Mouse (Mus musculus): Measurements from ENCODE around the gene Ces1e. TPM values are rescaled to one million over a fixed set of nuclear protein-coding genes. Genes with fewer than 3 reads are reported as not detected.
"Not testable (repeated sequence)": the region's sequence is repeated elsewhere in the genome, so short reads cannot be mapped to it uniquely, and the experiment has no call there.

Ces1e gene
- not detected for total RNA-seq (2021)

DNA sequence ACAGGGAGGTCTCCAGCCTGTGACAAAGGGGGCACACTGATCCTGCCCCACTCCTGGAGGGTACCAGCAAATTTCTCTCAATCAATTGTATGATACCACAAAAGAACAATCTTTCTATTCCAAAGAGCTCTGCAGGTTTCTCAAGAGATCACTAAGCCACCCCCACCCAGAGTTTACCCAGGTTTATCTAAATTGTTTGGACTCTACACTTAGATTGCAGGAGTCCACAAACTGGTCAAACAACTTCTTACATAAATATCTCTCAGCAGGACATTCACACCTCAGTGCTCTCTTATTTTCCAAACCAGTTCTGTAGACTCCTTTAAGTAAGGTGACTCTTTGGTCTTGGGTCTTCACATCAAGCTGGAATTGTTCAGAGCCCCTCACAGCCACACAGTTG is at the start of gene Ces1e:
Gene Ces1e, minus strand, starts transcription at position 174 of the 400 bp plus-strand sequence.
- DNase-seq (ENCODE audit: extremely low spot score in 1 of 2, low spot score in 2 of 2): no peak
- intact Hi-C loops (cut with DNase I): no loop called here

DNA sequence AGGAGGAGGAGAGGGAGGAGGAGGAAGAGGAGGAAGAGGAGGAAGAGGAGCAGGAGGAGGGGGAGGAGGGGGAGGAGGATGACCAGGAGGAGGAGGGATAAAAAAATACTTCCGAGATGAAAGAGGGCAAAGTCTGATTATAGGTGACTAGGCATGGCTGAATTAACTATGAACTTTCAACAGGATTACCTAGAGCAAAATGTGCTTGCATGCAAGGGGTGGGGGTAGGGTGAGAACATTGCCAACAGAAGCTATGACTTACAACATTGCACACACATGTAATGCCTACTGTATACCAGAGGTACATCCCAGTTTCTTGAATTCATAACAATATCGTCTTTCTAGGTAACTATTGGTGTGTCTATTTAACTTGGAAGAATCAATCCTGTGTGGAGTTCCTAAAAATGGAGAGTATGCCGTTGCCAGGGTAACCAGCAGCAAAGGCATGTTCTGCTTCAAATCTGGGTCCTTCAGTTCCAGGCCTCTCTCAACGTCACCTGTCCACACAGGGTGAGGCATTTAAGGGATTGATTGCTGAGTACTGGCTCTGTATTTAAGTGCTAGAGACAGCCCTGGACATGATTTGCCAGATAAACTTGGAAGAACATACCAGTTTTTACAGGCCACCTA is 48.9 kb upstream of the Ces1e start:
- DNase-seq (ENCODE audit: extremely low spot score in 1 of 2, low spot score in 2 of 2): peak in 1 of 2 experiments; percentile 17

DNA sequence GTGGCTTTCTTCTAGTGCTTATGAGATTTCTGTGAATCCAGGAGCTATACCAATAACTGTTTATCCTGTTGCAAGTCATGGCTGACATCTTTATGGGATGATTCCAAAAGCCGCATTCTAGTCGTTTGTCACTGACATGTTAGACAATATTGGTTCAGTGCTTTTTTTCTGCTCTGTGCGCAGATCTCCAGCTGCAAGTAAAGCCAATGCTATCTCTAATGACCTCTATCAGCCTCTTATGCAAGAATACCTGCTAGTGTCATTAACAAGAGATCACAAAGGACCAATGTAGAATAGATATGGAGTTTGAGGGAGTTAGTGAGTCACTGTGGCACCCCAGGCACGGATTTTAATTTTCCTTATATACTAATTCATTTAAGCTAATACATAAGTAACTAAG is 45.2 kb upstream of the Ces1e start:
- intact Hi-C loops (cut with DNase I): no loop called here
- no peak for DNase-seq (ENCODE audit: extremely low spot score in 1 of 2, low spot score in 2 of 2)

More for the DNA sequence above, 48.9 kb upstream of the Ces1e start:
- intact Hi-C loops (cut with DNase I): no loop called here

DNA sequence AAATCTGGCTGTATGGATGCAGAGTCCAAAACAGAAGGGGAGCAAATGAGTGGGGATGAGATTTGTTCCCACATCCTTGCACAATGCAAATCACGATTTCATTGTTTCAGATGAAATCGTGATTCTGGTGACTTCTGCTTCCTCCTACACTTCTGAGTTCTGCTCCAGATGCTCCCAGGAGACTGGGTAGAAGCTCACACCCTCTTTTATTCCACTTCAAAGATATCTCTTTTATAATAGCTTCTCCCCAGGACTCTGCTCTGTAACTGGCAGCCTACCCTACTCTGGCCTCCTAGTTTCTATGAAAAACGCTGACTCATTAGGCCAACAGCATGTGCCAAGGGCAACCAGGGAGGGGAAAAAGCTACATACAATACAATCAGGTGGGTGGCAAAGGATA is 43.9 kb upstream of the Ces1e start:
- no peak for DNase-seq (ENCODE audit: extremely low spot score in 1 of 2, low spot score in 2 of 2)
- intact Hi-C loops (cut with DNase I): no loop called here

DNA sequence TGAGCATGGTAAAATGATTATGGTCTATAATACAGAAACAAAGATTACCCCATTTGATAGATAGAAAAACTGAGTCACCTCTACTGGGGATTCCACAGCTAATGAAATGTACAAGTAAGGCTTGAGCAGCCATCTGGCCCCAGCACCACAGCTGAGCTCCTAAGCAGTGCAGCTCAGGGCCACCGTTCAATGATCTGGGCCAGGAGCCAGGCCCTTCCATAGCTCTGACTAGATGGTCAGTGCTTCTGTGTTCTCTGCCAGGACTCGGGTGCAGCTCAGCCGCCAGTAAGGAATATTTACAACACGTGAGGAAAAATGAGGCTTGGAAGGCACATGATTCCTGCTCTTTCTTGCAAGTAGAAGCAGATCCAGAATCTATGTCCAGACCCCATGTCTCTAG is 43.3 kb upstream of the Ces1e start:
- no peak for DNase-seq (ENCODE audit: extremely low spot score in 1 of 2, low spot score in 2 of 2)
- intact Hi-C loops (cut with DNase I): no loop called here

DNA sequence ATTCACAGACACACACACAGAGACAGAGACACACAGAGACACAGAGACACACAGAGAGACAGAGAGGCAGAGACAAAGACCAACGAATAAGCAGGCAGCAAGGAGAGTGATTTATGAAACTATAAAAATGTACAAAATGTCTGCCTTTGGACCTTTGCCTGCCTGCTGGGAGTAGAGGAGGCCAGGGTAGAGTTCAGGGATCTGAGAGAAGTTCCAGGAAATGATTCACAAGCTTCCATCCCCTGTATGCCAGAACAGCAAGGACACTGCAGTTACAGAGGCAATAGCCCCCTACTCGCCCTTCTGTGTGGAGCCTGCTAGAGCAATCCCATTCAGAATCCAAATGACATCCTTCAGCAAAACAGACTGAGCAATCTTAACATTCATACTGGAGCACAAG is 32.0 kb upstream of the Ces1e start:
- intact Hi-C loops (cut with DNase I): no loop called here
- DNase-seq (ENCODE audit: extremely low spot score in 1 of 2, low spot score in 2 of 2): no peak

DNA sequence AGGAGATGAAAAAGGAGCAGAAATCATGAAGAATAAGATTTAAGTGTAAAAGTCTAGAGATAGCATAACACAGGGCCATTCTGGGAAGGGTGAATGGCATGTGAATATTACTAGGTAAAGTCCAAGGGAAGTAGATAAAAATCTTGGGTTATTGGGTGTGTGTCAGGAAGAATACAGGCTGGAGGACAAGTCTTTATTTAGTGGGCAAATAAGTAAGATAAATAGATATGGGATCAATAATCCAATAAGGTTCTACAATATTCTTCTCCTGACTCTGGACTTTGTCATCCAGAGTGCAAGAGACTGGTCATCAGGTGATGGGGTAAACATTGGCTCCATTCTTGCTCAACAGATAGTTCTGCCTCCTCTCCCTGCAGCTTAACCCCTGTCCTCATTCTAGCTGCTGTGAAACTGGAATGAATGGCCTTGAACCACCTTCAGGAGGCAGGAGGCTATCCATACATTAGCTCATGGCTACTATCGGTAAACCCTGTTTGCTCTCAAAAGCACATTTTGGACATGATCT is 23.0 kb upstream of the Ces1e start:
- no peak for DNase-seq (ENCODE audit: extremely low spot score in 1 of 2, low spot score in 2 of 2)
- intact Hi-C loops (cut with DNase I): no loop called here

DNA sequence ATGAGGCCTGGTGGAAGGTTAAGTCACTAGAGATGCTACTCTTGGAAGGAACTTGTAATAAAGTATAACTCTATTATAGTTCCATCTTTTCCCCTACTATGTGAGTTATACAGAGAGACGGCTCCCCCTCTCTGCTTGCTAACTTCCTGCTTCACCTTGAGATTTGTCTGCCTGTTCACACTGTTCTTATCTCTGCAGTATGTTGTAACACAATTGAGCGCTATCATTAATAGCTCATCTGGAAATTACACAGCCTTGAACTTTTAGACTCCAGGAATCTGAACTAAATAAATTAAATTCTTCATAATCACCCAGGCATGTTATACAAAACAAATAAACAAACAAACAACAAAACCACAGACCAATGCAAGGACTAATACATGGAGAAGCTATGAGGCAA is 16.6 kb upstream of the Ces1e start:
- DNase-seq (ENCODE audit: extremely low spot score in 1 of 2, low spot score in 2 of 2): no peak
- intact Hi-C loops (cut with DNase I): no loop called here

DNA sequence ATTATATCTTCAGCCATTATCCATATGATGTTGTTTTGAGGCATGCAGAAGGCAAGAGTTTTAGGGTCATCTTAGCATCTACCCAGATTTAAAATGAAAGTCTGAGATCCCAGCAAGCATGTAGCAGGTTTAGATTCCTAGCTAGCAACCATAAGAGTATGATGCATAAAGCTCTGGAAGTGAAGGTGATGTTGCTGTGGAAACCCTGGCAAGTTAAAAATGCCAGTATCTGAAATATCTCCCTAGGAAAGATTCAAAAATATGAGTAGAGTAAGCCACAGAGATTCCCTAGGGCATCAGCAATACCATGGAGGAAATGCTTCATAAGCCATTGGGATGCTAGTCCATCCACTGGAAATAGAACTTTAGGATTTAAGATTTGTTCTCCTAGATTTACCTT is 10.5 kb upstream of the Ces1e start:
- intact Hi-C loops (cut with DNase I): no loop called here
- DNase-seq (ENCODE audit: extremely low spot score in 1 of 2, low spot score in 2 of 2): peak in 1 of 2 experiments; percentile 22

DNA sequence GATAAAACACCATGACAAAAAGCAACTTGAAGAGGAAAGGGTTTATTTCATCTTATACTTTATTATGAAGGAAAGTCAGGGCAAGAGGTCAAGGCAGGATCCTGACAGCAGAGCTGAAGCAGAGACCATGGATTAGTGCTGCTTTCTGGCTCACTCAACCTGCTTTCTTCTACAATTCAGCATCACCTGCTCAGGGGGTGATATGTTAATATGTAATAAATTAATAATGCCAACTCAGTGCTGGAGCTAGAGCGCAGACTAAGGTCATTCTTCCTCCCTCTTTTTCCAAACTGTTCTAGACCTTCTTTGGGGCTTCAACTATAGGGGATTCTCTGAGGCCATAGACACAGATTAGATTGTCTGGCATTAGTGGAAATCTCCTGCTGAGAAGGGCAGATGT is 6.3 kb upstream of the Ces1e start:
- intact Hi-C loops (cut with DNase I): no loop called here
- DNase-seq (ENCODE audit: extremely low spot score in 1 of 2, low spot score in 2 of 2): no peak

DNA sequence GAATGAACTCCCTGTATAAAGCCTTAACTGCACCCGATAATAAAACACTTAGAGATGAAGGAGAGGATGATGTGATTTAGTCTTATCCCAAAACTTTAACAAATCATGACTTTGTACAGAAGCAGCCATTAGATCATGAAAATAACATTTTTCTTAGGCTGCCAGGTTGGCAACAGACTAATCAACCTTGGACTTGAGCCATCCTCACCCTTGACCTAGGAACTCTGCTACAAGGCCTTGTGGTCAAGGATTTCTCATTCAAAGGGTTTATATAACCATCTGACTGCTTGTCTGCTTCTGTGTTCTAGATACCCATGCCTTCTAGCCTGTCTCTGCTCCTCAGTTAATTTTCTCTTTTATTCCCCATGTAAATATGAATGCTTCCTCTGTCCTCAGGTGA is 5.3 kb upstream of the Ces1e start:
- intact Hi-C loops (cut with DNase I): no loop called here

DNA sequence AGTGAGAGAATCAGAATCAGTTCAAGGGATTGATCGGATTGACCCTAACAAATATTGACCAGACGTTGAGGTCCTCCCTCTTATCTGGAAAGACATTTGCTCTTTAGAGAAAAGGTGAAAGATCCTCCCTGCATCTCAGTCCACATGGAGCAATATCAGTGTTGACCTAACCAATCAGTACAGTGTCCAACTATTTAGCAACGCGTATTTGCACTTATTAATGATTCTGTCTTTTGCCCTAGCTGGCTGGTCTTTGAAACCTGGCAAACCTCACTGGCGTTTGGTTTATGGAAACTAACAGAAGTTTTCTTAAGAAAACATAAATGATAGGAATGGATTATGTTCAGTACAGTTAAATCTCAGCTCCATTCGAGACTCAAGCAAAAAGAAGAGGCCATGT is 4.6 kb upstream of the Ces1e start:
- intact Hi-C loops (cut with DNase I): no loop called here
- DNase-seq (ENCODE audit: extremely low spot score in 1 of 2, low spot score in 2 of 2): no peak

More for the DNA sequence above, 5.3 kb upstream of the Ces1e start:
- no peak for DNase-seq (ENCODE audit: extremely low spot score in 1 of 2, low spot score in 2 of 2)

DNA sequence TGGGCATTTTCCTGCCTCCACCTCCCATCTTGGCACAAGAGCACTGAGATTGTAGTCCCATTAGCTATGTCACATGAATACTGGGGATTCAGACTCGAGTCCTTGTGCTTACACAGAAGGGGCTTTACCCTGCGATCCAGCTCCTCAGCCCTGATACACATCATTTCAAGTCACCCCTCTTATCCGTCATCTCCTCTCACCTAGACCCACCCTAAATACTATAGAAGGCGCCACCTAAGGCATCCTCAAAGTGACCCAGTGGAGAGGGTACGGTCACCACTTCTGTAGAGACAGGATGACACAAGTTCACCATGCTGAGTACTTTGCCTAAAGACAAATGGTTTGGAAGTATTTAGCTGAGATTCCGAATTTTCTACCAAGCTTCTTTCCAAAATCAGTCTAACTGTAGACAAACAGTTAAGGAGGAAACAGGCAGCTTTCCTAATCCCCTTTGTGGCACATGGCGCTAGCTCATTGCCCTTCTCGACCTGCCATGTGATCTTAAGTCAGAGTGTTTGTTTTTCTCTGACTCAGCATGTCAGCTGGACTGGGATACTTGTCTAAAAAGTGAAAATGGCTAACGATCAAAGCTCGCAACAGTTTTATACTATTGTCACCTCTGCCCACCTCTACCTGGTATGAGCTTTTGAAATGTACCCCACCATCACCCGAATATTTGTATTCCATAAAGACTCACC is 597 bp downstream of the Ces1e start:
- intact Hi-C loops (cut with DNase I): no loop called here
- no peak for DNase-seq (ENCODE audit: extremely low spot score in 1 of 2, low spot score in 2 of 2)

DNA sequence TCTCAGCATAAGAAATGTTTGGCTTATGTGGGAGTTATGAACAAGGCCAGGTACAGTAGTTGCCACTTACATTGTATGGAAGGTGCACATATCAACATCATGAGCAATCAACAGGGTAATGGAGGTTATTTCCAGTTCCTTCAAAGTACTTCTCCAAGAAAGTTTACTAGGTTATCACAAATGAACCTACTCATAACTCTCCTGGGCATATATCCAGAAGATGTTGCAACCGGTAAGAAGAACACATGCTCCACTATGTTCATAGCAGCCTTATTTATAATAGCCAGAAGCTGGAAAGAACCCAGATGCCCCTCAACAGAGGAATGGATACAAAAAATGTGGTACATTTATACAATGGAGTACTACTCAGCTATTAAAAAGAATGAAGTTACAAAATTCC is 2.9 kb downstream of the Ces1e start:
- intact Hi-C loops (cut with DNase I); DNase-seq (ENCODE audit: extremely low spot score in 1 of 2, low spot score in 2 of 2): not testable (repeated sequence)

DNA sequence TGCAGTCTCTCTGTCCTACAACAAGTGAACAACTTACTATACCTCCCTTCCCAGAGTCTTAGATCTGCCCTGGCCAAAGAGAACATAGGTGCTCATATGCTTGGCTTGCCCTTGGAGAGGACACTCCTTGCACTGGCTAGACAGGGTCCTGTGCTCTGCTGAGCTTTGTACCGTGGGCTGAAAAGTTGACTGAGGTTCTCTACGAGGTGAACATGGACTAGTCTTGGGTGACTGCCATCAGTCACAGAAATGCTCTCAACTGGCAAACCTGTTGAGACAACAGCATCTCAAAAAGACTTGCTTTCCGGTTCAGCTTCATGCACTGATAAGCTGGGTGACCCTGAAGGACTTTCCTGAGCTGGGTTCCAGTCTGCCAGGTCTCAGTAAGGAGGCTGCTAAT is 7.5 kb downstream of the Ces1e start:
- DNase-seq (ENCODE audit: extremely low spot score in 1 of 2, low spot score in 2 of 2): no peak
- intact Hi-C loops (cut with DNase I): loop anchor here (5.0 kb wide), 1 partner anchor 170 kb away; no protein-coding TSS in a partner anchor

DNA sequence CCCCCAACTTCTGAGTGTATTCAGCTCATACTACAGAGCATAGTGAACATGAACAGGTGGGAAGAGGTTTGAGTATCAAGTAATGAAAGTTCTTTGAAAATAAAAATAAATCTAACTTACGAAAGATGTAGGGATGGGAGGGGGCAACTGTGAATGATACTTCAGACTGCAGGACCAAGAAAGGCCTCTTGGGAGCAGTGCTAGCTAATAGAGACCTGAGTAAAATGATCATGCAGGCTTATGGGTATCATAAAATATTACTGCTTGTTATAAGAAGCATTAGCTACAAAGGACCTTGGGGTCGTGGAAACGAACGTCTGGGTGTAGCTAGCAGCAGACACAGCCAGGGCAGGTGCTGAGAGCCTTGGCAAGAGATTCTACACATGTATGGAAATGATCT is 11.6 kb downstream of the Ces1e start:
- DNase-seq (ENCODE audit: extremely low spot score in 1 of 2, low spot score in 2 of 2): no peak
- intact Hi-C loops (cut with DNase I): no loop called here

DNA sequence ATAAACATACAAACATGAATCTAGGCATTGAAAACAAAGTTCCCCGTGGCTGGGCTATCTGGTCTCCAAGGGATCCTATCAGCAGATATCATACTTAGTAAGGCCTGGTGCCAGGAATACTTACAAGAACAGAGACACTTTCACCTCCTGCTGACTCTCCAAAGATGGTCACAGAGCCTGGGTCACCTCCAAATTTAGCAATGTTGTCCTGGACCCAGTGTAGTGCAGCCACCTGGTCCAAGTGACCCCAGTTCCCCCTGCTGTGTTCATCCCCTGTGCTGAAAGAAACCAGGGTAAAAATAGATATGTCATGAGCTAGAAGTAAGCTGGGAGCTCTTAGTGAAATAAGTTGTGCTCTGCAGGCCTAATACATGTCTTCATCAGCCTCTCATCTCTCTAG is 12.0 kb downstream of the Ces1e start:
- intact Hi-C loops (cut with DNase I): no loop called here

DNA sequence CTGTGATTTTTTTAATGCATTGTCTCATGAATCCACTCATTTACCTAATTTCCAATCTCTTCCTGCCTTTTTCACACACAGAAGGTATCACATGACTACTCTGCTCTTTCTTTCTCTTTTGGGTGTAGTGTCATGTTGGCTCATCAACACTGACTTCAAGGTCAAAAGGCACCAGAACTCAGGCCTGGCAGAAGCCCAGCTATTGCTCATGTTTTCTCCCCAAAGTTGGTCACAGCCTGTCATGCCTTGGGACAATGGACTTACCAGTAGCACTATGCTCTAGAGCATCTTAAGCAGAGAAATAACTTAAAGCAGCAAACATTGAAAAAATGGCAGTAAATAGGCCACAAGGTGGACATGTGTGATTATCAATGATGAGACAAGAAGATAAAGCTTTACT is 18.3 kb downstream of the Ces1e start:
- intact Hi-C loops (cut with DNase I): no loop called here
- DNase-seq (ENCODE audit: extremely low spot score in 1 of 2, low spot score in 2 of 2): no peak

More for the DNA sequence above, 12.0 kb downstream of the Ces1e start:
- no peak for DNase-seq (ENCODE audit: extremely low spot score in 1 of 2, low spot score in 2 of 2)

DNA sequence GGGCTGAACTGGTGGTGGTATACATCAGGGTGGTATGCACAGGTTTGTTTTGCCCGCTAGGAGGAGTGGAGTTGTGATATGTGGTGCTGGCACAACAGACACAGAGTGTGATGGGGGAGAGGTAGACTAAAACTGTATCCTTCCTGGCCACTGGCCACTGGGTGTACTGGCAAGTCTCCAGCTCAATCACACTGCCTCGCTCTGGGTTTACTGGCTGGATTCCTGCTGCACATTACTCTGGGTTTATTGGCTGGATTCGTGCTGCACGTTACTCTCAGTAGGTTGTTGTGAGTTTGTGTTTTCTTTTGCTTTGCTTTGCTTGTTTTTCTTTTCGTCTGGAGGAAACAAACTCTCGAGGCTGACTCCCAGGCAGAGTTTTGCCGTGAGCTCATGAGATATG is 30.3 kb downstream of the Ces1e start:
- intact Hi-C loops (cut with DNase I); DNase-seq (ENCODE audit: extremely low spot score in 1 of 2, low spot score in 2 of 2): not testable (repeated sequence)

DNA sequence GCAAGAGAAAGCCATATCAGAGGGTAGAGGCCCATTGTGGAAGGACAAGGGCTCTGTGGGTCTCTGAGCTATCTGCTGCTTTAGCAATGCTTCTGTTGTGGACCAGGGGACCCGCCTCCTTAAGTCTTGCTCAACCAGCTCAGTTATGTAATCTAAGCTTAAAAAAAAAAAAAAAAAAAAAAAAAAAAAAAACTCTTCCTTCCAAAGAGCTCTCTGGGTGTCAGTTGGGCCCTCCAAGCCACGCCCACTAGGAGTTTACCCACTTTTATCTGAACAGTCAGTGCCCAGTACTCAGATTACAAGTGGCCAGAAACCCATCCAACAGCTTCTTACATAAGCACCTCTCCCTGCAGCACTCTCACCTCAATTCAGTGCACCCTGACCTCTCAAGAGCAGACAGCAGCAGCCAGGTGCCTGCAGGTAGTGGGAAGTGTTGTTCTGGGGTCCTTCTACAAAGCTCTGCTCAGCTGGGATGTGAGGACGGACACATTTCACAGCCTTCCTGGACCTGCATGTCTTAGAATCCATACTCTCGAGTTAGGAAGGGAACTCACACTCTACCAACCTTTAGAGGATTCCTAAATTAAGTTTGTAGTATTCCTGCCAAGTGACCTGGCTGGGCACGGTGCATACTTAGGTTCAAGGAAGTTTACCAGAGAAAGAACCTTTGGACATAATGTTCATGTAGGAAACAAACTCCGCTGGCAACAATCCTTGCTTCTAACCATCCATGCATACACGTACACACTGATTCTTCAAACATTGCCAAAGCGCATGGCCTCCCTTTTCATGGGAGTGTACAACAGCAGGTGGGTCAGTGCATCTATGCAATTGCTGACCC is 31.5 kb downstream of the Ces1e start, which contains the start of gene Ces1d:
Gene Ces1d, minus strand, starts transcription at position 154 of the 841 bp plus-strand sequence.
- no peak for DNase-seq (ENCODE audit: extremely low spot score in 1 of 2, low spot score in 2 of 2)
- intact Hi-C loops (cut with DNase I): no loop called here
